Mouse (Mus musculus) liver, postnatal 0 days (tissue): ENCODE data around the gene Pgap3. TPM values are rescaled to one million over a fixed set of nuclear protein-coding genes. Genes with fewer than 3 reads are reported as not detected.
A peak's percentile ranks its signal among the peaks of the same experiment; 100 is the strongest.

Experiments used
- ATAC-seq: fragments of 200-750 bp; cut with Nextera tagmentation; 2 replicates; pipeline ENCODE4 v1.8.0; 2017; ENCODE audit warnings: mild to moderate bottlenecking, moderate library complexity
- DNase-seq: peaks from one replicate; pipeline ENCODE4 v3.0.0-alpha.2; 2016
- H3K27ac ChIP-seq: fragments of 300-500 bp; sonication (generic); 2 replicates; pipeline ENCODE4 v1.5.1; 2014; ENCODE audit warnings: antibody characterized with exemption, moderate library complexity, mild to moderate bottlenecking, low read depth
- H3K27me3 ChIP-seq: fragments of 300-500 bp; sonication (generic); 2 replicates; pipeline ENCODE4 v1.6.1; 2014; ENCODE audit warnings: low read length, control low read depth, mixed read lengths; ENCODE audit not compliant: insufficient read depth
- H3K36me3 ChIP-seq: fragments of 300-500 bp; sonication (generic); replicated peaks from 2 replicates; pipeline ENCODE4 v1.6.1; 2014; ENCODE audit warnings: mild to moderate bottlenecking, control low read depth, low read length, moderate library complexity, mixed read lengths; ENCODE audit not compliant: insufficient read depth
- H3K4me1 ChIP-seq: fragments of 300-500 bp; sonication (generic); 2 replicates; pipeline ENCODE4 v1.6.1; 2014; ENCODE audit warnings: antibody characterized with exemption, mild to moderate bottlenecking, control low read depth; ENCODE audit not compliant: insufficient read depth
- H3K4me2 ChIP-seq: fragments of 300-500 bp; sonication (generic); 2 replicates; pipeline ENCODE4 v1.6.1; 2014; ENCODE audit warnings: low read depth, mild to moderate bottlenecking, low read length, moderate library complexity, mixed read lengths
- H3K4me3 ChIP-seq: fragments of 300-500 bp; sonication (generic); 2 replicates; pipeline ENCODE4 v1.5.1; 2014; ENCODE audit warnings: low read depth, low read length
- H3K9ac ChIP-seq: fragments of 300-500 bp; sonication (generic); replicated peaks from 2 replicates; pipeline ENCODE4 v1.6.1; 2014; ENCODE audit warnings: mild to moderate bottlenecking, moderate library complexity
- H3K9me3 ChIP-seq: fragments of 300-500 bp; sonication (generic); 2 replicates; pipeline ENCODE4 v1.6.1; 2016; ENCODE audit warnings: mild to moderate bottlenecking, control low read depth, low read length, mixed read lengths
- CTCF ChIP-seq: sonication (generic); IDR thresholded peaks from 2 replicates; pipeline ENCODE4 v1.5.1; 2016; ENCODE audit warnings: antibody characterized with exemption, low read depth
- EP300 ChIP-seq: IDR thresholded peaks from 2 replicates; pipeline ENCODE4 v1.6.1; 2016; ENCODE audit warnings: antibody characterized with exemption, low read depth, mild to moderate bottlenecking
- WGBS: fragments of 180-500 bp; shearing (Covaris S2); extraction: QIAGEN DNeasy Blood & Tissue Kit; methylation state at CpG from one replicate; pipeline ENCODE4 v1.1.7; 2014; ENCODE audit not compliant: insufficient replicate concordance; 5-methylcytosine and 5-hydroxymethylcytosine counted together
- polyA plus RNA-seq: library from polyadenylated mRNA; unstranded; fragments of >200 nt; fragmentation: Nextera tagmentation; extraction: Ambion mirVana; gene quantifications from 2 replicates; pipeline ENCODE4 v1.2.1, GENCODE M21; 2015

Gene Pgap3
- polyA plus RNA-seq, 1 experiment from 2014 or later: 3.0 TPM

DNA sequence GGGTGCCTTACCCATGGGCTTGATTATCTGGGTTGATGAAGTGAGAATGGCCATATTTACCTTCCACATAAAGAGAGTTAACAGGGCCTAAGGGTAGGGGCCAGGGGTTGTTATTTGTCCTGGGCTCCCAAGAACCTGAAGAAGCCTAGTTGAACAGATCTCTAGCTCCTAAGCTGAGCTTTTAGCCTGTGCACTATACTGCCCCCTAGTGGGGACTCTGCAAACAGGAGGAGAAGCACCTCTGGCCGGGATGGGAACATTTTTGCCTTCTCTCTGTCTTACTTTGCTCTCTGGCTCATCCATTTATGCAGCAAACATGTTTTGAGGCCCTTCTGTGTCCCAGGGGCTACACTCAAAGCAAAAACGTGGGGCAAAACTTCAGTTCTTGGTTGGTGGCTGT lies 27.9 kb downstream of the Pgap3 start:
- peak; percentile 74 for DNase-seq
- ATAC-seq: no peak
- 14% methylated on average over 2 of the region's 2 CpGs for WGBS
- peaks cover 29% of the 10 kb centered on the region for H3K36me3 ChIP-seq
- H3K27me3 ChIP-seq: no peaks in the 10 kb centered on the region
- H3K4me3 ChIP-seq: no peak overlapping the region
- no peak overlapping the region for H3K9ac ChIP-seq
- no peak overlapping the region for H3K27ac ChIP-seq
- no peaks in the 10 kb centered on the region for H3K9me3 ChIP-seq
- no peaks in the 10 kb centered on the region for H3K4me1 ChIP-seq
- no peak for TF ChIP-seq EP300
- TF ChIP-seq CTCF: peak; percentile 95
- H3K4me2 ChIP-seq: no peak overlapping the region

- no peak for ATAC-seq
- no peaks in the 10 kb centered on the region for H3K4me1 ChIP-seq
- no peak overlapping the region for H3K4me3 ChIP-seq
- H3K27ac ChIP-seq: no peak overlapping the region
- no peak overlapping the region for H3K9ac ChIP-seq
- H3K9me3 ChIP-seq: no peaks in the 10 kb centered on the region
- no peak overlapping the region for H3K4me2 ChIP-seq
- H3K27me3 ChIP-seq: no peaks in the 10 kb centered on the region
- peaks cover 24% of the 10 kb centered on the region for H3K36me3 ChIP-seq
- WGBS: 65% methylated on average over 10 of the region's 10 CpGs
- TF ChIP-seq CTCF (no peak), EP300 (no peak)
- DNase-seq: no peak
Measured at GRCm38 (mm10) chr11:98371556-98372240, 28.6 kb downstream of the Pgap3 start.

- no peak for ATAC-seq
- 95% methylated on average over 2 of the region's 2 CpGs for WGBS
- no peak overlapping the region for H3K27ac ChIP-seq
Measured at GRCm38 (mm10) chr11:98370588-98370987, 29.7 kb downstream of the Pgap3 start.

DNA sequence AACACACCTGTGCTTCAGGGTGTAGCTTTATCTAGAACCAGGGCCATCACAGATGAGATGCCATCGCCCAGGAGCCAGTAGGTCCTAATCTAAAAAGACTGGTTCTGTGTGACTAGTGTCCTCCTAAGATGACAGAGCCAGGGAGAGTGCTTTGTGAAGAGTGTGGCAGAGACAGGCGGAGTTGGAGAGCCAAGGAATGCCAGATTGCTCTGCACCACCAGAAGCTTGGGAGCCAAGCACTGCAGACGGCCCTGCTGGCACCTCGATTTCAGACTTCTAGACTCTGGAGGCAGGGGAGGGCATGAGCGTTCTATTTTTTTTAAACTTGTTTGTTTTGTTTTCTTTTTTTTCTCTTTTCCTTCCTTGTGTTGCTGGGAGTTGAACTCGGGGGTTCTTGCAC lies 31.0 kb downstream of the Pgap3 start:
- Histone ChIP-seq H3K4me3 (no peak overlapping the region), H3K9ac (no peak overlapping the region), H3K36me3 (peaks cover 3% of the 10 kb centered on the region), H3K27me3 (no peaks in the 10 kb centered on the region), H3K4me2 (no peak overlapping the region), H3K9me3 (no peaks in the 10 kb centered on the region), H3K27ac (no peak overlapping the region), H3K4me1 (peaks cover 4% of the 10 kb centered on the region; the same call in 1 of the 2 replicates)
- DNase-seq (no peak), ATAC-seq (no peak)
- TF ChIP-seq EP300 (no peak), CTCF (no peak)
- 69% methylated on average over 6 of the region's 6 CpGs for WGBS

More at GRCm38 (mm10) chr11:98370588-98370987, 29.7 kb downstream of the Pgap3 start:
- H3K9ac ChIP-seq: no peak overlapping the region
- peaks cover 13% of the 10 kb centered on the region for H3K36me3 ChIP-seq
- 0 out of 2 replicates have a peak, but pooled peaks cover 4% of the 10 kb centered on the region for H3K4me1 ChIP-seq
- no peak overlapping the region for H3K4me2 ChIP-seq
- no peak overlapping the region for H3K4me3 ChIP-seq
- TF ChIP-seq CTCF: no peak
- H3K9me3 ChIP-seq: no peaks in the 10 kb centered on the region
- no peaks in the 10 kb centered on the region for H3K27me3 ChIP-seq
- DNase-seq: no peak

- Histone ChIP-seq H3K4me1 (peaks cover 9% of the 10 kb centered on the region), H3K4me3 (no peak overlapping the region), H3K9ac (no peak overlapping the region), H3K27ac (no peak overlapping the region), H3K9me3 (no peaks in the 10 kb centered on the region), H3K27me3 (no peaks in the 10 kb centered on the region), H3K4me2 (no peak overlapping the region), H3K36me3 (no peaks in the 10 kb centered on the region; the same call in 1 of the 2 replicates)
- ATAC-seq: no peak
- 66% methylated on average over 7 of the region's 7 CpGs for WGBS
- DNase-seq: no peak
- TF ChIP-seq CTCF: no peak
- TF ChIP-seq EP300: no peak
Measured at GRCm38 (mm10) chr11:98367863-98368186, 32.5 kb downstream of the Pgap3 start.

DNA sequence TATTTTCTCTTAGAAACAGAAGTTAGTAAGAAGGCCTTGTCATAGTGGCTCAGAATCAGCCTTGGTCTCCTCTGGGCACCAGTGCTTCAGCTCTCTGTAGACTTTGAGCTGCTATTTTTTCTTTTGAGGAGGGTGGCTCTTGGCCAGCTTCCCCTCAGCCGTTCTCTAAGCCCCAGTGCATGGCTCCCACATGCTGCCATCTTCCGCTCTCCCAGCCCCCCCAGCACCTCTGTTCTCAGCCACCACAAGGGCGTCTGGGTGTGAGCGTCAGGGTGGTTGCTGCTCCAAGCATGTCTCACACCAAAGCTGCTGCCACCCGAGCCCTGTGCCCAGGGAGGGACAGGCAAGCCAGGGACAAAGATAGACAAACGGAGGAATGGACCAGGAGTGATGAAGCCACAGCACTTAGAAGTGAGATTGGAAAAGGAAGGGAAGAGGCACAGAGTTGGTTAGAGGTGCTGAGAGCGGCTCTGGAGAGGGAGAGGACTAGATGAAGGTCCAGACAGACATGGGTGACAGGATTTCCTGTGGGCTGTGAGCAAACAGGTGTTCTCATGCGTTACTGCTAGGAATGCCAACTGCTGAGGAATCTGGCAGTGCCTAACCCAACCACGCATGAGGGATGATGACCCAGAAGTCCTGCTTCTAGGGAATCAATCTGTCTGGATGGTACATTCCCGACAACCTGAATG lies 33.0 kb downstream of the Pgap3 start:
- 71% methylated on average over 10 of the region's 10 CpGs for WGBS
- DNase-seq: no peak

More for the DNA sequence above, 33.0 kb downstream of the Pgap3 start:
- Histone ChIP-seq H3K4me3 (no peak overlapping the region), H3K4me2 (no peak overlapping the region), H3K9me3 (no peaks in the 10 kb centered on the region), H3K27me3 (no peaks in the 10 kb centered on the region), H3K9ac (no peak overlapping the region), H3K4me1 (peaks cover 12% of the 10 kb centered on the region), H3K36me3 (no peaks in the 10 kb centered on the region), H3K27ac (no peak overlapping the region)
- ATAC-seq: no peak
- TF ChIP-seq EP300: no peak
- TF ChIP-seq CTCF: no peak
